Mouse (Mus musculus): ENCODE results near the gene Trappc12.

DNA sequence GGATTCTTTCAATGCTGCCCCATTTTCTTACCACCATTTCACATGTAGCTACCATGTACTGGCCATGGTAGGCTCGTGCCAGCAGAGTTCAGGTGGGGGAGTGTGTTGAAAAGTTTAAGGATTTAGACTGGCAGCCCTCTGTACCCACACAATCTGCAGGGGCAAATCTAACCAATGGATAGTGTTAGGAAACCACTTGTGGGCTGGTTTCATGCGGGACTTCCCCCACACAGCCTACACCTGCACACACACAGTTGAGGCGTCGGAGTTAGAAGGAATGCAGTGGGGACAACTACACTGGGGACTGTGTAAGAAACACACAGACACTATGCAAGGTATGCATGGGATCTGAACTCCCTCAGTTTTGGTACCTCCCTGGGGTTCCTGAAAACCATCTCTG lies 24.1 kb downstream of the Trappc12 start:
- TF ChIP-seq GATA1 (IDR thresholded peaks at IDR 0.05; ENCODE audit: borderline replicate concordance, low read length), result no peak
- TF ChIP-seq FLI1 (IDR thresholded peaks at IDR 0.05; ENCODE audit: low read length), result no peak
